Mouse (Mus musculus) heart, adult 2 months (tissue): ENCODE data around the gene Emid1. TPM values are rescaled to one million over a fixed set of nuclear protein-coding genes. Genes with fewer than 3 reads are reported as not detected.

ENCODE experiments used
- DNase-seq, 2 experiments: peaks; one replicate each; pipeline ENCODE4 v3.0.0; 2021
- H3K27ac ChIP-seq: fragments of 200-600 bp; 2 replicates; pipeline ENCODE4 v1.8.1; 2022
- H3K27me3 ChIP-seq: fragments of 200-500 bp; 2 replicates; pipeline ENCODE4 v1.6.1; 2012; ENCODE audit warnings: mild to moderate bottlenecking, low read length, inconsistent platforms, mixed read lengths; ENCODE audit not compliant: control insufficient read depth, insufficient read depth
- H3K36me3 ChIP-seq: fragments of 200-500 bp; 2 replicates; pipeline ENCODE4 v1.6.1; 2012; ENCODE audit warnings: low read length, inconsistent platforms; ENCODE audit not compliant: control insufficient read depth, insufficient read depth
- H3K4me1 ChIP-seq: fragments of 200-500 bp; 2 replicates; pipeline ENCODE4 v1.6.1; 2011; ENCODE audit warnings: low read length; ENCODE audit not compliant: control insufficient read depth, insufficient read depth
- H3K4me3 ChIP-seq: fragments of 200-600 bp; 2 replicates; pipeline ENCODE4 v1.8.1; 2022
- H3K79me2 ChIP-seq: fragments of 200-500 bp; replicated peaks from 2 replicates; pipeline ENCODE4 v1.6.1; 2012; ENCODE audit warnings: mild to moderate bottlenecking, inconsistent platforms, low read length, moderate library complexity, mixed read lengths; ENCODE audit not compliant: control insufficient read depth, insufficient read depth
- H3K9ac ChIP-seq: fragments of 200-500 bp; 2 replicates; pipeline ENCODE4 v1.6.1; 2012; ENCODE audit warnings: low read depth, mild to moderate bottlenecking, control low read depth, inconsistent platforms, low read length, mixed read lengths
- CTCF ChIP-seq: fragments of 200-600 bp; IDR thresholded peaks from 2 replicates; pipeline ENCODE4 v1.8.1; 2022; ENCODE audit warnings: antibody characterized with exemption, mild to moderate bottlenecking, moderate library complexity
- EP300 ChIP-seq: fragments of 200-500 bp; IDR thresholded peaks from 2 replicates; pipeline ENCODE4 v1.6.1; 2011; ENCODE audit warnings: low read depth, low read length, control low read depth; ENCODE audit not compliant: insufficient read depth
- POLR2A ChIP-seq: fragments of 200-500 bp; IDR thresholded peaks from 2 replicates; pipeline ENCODE4 v1.6.1; 2011; ENCODE audit warnings: mild to moderate bottlenecking, low read depth, low read length, control low read depth; ENCODE audit not compliant: insufficient read depth
- WGBS: fragments of 180-500 bp; shearing (Covaris S2); methylation state at CpG from one replicate; pipeline ENCODE4 v1.1.7; 2018; 5-methylcytosine and 5-hydroxymethylcytosine counted together
- intact Hi-C: fragments of 180-260 bp; cut with DNase I; formaldehyde crosslinking; loops from one replicate; pipeline ENCODE4 v1.15.1; 2025
- polyA plus RNA-seq: library from polyadenylated mRNA; depleted of rRNA; stranded (reverse); fragments of >200 nt; gene quantifications from 2 replicates; pipeline ENCODE4 v1.2.3, GENCODE M21; 2012
- total RNA-seq, 2 experiments: library from RNA; stranded (reverse); gene quantifications; 2 replicates each; pipeline ENCODE4 v1.2.3; 2021

The Emid1 gene
- total and polyA plus RNA-seq, 3 experiments, result 0.82 to 2.5 (median 1.2) TPM

DNA sequence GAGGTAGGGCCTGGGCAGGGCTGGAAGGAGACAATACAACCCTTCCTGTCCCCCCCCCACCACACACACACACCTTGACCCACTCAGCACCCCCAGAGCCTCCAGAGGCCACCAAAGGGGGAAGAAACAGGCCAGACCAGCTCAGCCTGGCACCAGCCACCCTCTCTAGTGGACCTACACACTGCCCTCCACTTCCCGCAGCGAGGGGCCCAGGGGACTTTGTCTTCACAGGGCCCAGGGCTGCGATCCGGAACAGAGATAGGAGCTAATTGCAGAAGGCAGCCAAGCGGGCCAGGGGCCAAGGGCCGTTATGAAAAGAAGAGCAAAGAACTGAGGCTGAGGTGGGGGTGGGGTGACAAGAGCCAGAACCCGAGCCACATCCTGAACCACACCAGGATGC is 2.8 kb downstream of the Emid1 start:
- Histone ChIP-seq H3K79me2 (no peaks in the 10 kb centered on the region), H3K27ac (no peak overlapping the region), H3K4me1 (no peaks in the 10 kb centered on the region), H3K36me3 (no peaks in the 10 kb centered on the region), H3K27me3 (no peaks in the 10 kb centered on the region), H3K4me3 (no peak overlapping the region), H3K9ac (no peak overlapping the region)
- no peak for TF ChIP-seq CTCF
- no peak for TF ChIP-seq POLR2A
- intact Hi-C loops, result no loop called here
- 47% methylated on average over 7 of the region's 7 CpGs for WGBS
- no peak for DNase-seq

DNA sequence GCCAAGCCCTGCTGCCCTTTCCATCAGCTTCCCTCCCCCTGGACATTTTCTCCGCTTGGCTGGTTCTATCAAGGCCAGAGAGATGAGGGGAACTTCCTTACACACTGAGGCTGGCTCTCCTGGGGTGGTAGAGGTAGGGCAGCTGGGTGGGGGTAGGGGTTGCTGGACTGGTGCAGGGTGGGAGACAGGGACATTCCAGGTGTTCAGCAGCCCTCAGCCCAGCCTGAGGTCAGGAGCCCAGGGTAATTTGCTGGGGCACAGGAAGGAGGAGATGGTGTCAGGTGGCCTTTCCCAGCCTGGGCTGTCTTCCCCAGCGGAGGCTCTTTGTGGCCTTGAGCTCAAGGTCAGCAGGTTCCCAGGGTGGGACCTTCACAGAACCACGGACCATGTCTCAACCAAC is 6.5 kb downstream of the Emid1 start:
- no peak overlapping the region for H3K9ac ChIP-seq
- H3K27me3 ChIP-seq, result no peaks in the 10 kb centered on the region
- intact Hi-C loops, result no loop called here
- peaks cover 8% of the 10 kb centered on the region for H3K4me1 ChIP-seq
- no peak overlapping the region for H3K4me3 ChIP-seq
- no peak for DNase-seq
- WGBS, result 82% methylated on average over 3 of the region's 3 CpGs
- H3K36me3 ChIP-seq, result no peaks in the 10 kb centered on the region
- H3K79me2 ChIP-seq, result no peaks in the 10 kb centered on the region
- TF ChIP-seq CTCF (no peak), EP300 (no peak), POLR2A (no peak)
- no peak overlapping the region for H3K27ac ChIP-seq

DNA sequence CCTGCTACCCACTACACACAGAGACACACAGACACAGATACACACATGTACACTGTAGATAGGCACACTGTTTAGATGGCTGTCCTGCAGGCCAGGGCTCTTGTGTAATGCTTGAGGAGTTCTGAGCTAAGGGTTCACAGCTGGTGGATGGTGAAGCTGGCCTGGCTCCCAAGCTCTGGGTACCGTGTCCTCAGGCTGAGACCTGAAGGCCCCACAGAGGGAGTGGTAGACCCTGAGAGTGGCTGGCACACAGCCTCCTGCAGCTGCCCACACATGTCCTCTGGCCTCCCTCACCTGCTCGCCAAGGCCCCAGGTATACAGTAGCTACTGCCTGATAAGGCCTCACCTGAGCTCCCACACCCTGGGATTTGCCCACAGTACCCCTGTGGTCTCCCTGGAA is 10.1 kb downstream of the Emid1 start:
- Histone ChIP-seq H3K27me3 (no peaks in the 10 kb centered on the region), H3K27ac (no peak overlapping the region), H3K4me1 (peaks cover 12% of the 10 kb centered on the region), H3K79me2 (no peaks in the 10 kb centered on the region), H3K9ac (no peak overlapping the region), H3K4me3 (no peak overlapping the region), H3K36me3 (no peaks in the 10 kb centered on the region)
- no peak for TF ChIP-seq EP300
- TF ChIP-seq POLR2A, result no peak
- no peak for TF ChIP-seq CTCF
- 85% methylated on average over 2 of the region's 2 CpGs for WGBS
- intact Hi-C loops, result no loop called here
- no peak for DNase-seq

DNA sequence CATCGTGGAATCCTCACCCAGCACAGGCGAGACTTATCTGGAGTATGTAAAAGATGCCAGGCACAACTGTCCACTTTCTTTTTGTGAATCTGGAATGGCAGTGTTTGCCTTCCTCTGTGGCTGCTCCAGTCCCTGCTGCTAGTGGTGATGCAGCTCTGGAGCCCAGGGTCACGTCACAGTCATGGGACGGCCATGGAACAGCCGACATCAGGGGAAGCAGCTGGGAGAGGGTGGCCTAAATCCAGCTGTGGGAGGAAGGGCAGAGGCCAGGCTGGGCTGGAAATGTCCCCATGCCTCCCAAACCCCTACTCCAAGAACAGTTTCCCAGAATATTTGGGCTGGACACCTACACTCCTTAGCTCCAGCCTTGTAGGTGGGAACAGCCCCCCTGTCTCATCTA is 10.8 kb downstream of the Emid1 start:
- Histone ChIP-seq H3K79me2 (no peaks in the 10 kb centered on the region), H3K27ac (peak overlapping the region; percentile 18; the same call in 1 of the 2 replicates), H3K9ac (no peak overlapping the region), H3K27me3 (no peaks in the 10 kb centered on the region), H3K4me3 (no peak overlapping the region), H3K4me1 (peaks cover 12% of the 10 kb centered on the region), H3K36me3 (no peaks in the 10 kb centered on the region)
- intact Hi-C loops, result no loop called here
- TF ChIP-seq EP300 (0 out of 2 replicates have a peak, but pooled peaks have one; percentile 56), POLR2A (no peak)
- DNase-seq, result peak in 1 of 2 experiments; percentile 44
- WGBS, result 29% methylated on average over 5 of the region's 5 CpGs

DNA sequence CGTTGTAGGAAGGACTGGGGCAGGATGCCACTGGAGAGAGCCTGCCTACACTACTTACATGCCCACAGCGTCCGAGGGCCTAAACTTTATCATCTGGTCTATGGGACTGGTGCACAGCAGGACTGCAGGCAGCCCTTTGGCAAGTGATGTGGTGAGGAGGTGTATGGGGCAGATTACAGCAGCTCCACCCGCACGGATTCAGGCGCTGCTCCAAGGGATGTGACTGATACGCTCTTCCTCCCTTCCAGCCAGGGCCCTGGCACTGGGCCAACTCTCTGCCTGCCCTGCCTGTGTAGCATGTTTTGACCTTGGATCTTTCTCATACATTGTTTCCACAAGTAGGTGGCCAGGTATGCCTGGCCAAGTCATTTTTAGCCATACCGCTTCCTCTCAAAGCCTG is 11.4 kb downstream of the Emid1 start:
- Histone ChIP-seq H3K27me3 (no peaks in the 10 kb centered on the region), H3K4me3 (no peak overlapping the region), H3K36me3 (no peaks in the 10 kb centered on the region), H3K4me1 (peaks cover 12% of the 10 kb centered on the region), H3K9ac (no peak overlapping the region), H3K27ac (peak overlapping the region; percentile 18; the same call in 1 of the 2 replicates), H3K79me2 (no peaks in the 10 kb centered on the region)
- DNase-seq, result peak; percentile 72 to 84
- intact Hi-C loops, result no loop called here
- whole genome bisulfite sequencing, result 14% methylated on average over 8 of the region's 8 CpGs
- TF ChIP-seq EP300, result no peak
- TF ChIP-seq POLR2A, result no peak
- TF ChIP-seq CTCF, result no peak

DNA sequence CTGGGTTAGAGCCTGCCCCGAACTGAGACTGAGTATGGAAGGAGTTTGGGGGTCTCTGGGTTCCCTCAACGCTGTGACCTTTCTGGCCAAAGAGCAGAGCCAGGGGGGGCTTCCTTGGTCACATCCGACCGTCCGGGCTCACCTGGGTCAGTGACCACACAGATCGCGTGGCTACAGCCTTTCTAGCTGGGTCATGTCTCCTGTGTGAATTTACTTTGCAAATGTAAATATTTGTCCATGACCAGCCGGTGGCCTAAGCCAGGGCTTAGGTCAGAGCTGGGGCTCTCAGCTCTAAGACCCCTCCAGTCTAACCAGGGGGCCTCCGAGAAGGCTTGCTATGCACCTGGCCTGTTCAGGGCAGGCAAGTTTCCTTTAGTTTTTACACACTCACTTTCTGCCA is 12.7 kb downstream of the Emid1 start:
- no peak overlapping the region for H3K4me3 ChIP-seq
- TF ChIP-seq CTCF (no peak), EP300 (no peak), POLR2A (no peak)
- H3K79me2 ChIP-seq, result no peaks in the 10 kb centered on the region
- no peak overlapping the region for H3K27ac ChIP-seq
- H3K9ac ChIP-seq, result no peak overlapping the region
- no peak for DNase-seq
- whole genome bisulfite sequencing, result 97% methylated on average over 9 of the region's 9 CpGs
- intact Hi-C loops, result no loop called here
- H3K4me1 ChIP-seq, result peaks cover 12% of the 10 kb centered on the region
- no peaks in the 10 kb centered on the region for H3K27me3 ChIP-seq
- no peaks in the 10 kb centered on the region for H3K36me3 ChIP-seq
